ENCODE assay signal across 15 mouse cellular contexts in the genomic region with DNA sequence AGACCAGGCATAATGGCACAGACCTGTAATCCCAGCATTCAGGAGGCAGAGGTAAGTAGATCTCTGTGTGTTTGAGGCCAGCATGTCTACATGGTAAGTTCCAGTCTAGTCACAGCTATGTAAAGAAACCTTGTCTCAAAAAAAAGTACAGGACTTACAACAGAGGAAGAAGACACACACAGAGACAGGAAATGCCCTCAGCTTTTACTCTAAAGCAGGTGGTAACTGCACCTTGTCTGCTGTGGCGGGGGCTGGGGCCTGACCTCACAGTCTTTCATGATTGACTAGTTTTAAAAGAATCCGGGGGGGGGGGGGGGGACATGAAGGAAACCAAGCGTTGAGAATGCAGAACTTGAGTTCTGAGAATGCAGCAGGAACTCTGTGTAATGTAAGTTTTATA. TPM values are rescaled to one million over a fixed set of nuclear protein-coding genes. Genes with fewer than 3 reads are reported as not detected.
DNase-seq lines count a peak whose midpoint lies in the region; ATAC-seq and TF ChIP-seq lines count a peak whose summit lies in the region.
"Had no signal": no experiment of that assay in that cellular context is flagged by ENCODE, and none has a peak within 500 bp of the region (broad histone marks: within the 10 kb centered on the region; RNA-seq: fewer than 3 reads in every experiment).

No protein-coding gene starts in this region.

- no peak for TF ChIP-seq CTCF in hindbrain, postnatal 0 days (IDR thresholded peaks at IDR 0.05; ENCODE audit: low read depth)

- H3K9me3 ChIP-seq in hindbrain, postnatal 0 days (ENCODE audit: low read length): no peaks in the 10 kb centered on the region
- H3K9me3 ChIP-seq: hindbrain, embryonic 15.5 days; liver, embryonic 13.5 days; neural tube, embryonic 12.5 days had no signal

- 31% methylated on average over 3 of the region's 3 CpGs for WGBS in hindbrain, postnatal 0 days

- no peak overlapping the region for H3K4me2 ChIP-seq in hindbrain, postnatal 0 days (ENCODE audit: low read depth, low read length)
- H3K4me2 ChIP-seq: heart, embryonic 11.5 days; hindbrain, embryonic 15.5 days; liver, embryonic 13.5 days; neural tube, embryonic 12.5 days had no signal

- peak; percentile 78 for ATAC-seq in inflammation-experienced regulatory T-cells, adult 6 months
- ATAC-seq in hindbrain, postnatal 0 days: no peak

- no peaks in the 10 kb centered on the region for H3K36me3 ChIP-seq in hindbrain, postnatal 0 days (ENCODE audit: insufficient read depth, low read length)
- H3K36me3 ChIP-seq: hindbrain, embryonic 15.5 days; liver, embryonic 13.5 days; neural tube, embryonic 12.5 days had no signal

- H3K27me3 ChIP-seq in hindbrain, postnatal 0 days (ENCODE audit: insufficient read depth, low read length): no peaks in the 10 kb centered on the region
- H3K27me3 ChIP-seq: hindbrain, embryonic 15.5 days; liver, embryonic 13.5 days; megakaryocyte, embryonic 14.5 days; neural tube, embryonic 12.5 days had no signal

- no peak overlapping the region for H3K9ac ChIP-seq in hindbrain, postnatal 0 days (replicated peaks; ENCODE audit: low read length)
- H3K9ac ChIP-seq: hindbrain, embryonic 15.5 days; liver, embryonic 13.5 days; neural tube, embryonic 12.5 days had no signal

- peak; percentile 43 for DNase-seq in lung, postnatal 25 days (ENCODE audit: low spot score)
- no peak for DNase-seq in lung, adult 18-20 months
- DNase-seq in natural killer cell, adult 2 months (ENCODE audit: low spot score in 2 of 2): peak; percentile 50 to 75
- peak; percentile 79 for DNase-seq in thymus, postnatal 25 days
- DNase-seq in gastrocnemius, adult 18-20 months (ENCODE audit: low spot score): no peak
- DNase-seq in left cerebral cortex, postnatal 4 days: no peak
- DNase-seq in hindbrain, postnatal 0 days (ENCODE audit: low spot score): no peak
- DNase-seq: cerebellum, postnatal 36 days; liver, embryonic 13.5 days; right cerebral cortex, postnatal 14 days had no signal

- H3K4me1 ChIP-seq in hindbrain, postnatal 0 days (ENCODE audit: insufficient read depth, low read length): no peaks in the 10 kb centered on the region
- H3K4me1 ChIP-seq: hindbrain, embryonic 15.5 days; neural tube, embryonic 12.5 days had no signal

- no peak overlapping the region for H3K27ac ChIP-seq in hindbrain, postnatal 0 days
- H3K27ac ChIP-seq: hindbrain, embryonic 15.5 days; liver, embryonic 13.5 days; neural tube, embryonic 12.5 days had no signal

- intact Hi-C loops in left cerebral cortex, postnatal 4 days (cut with DNase I): no loop called here

- H3K4me3 ChIP-seq in hindbrain, postnatal 0 days (ENCODE audit: low read length): no peak overlapping the region
- H3K4me3 ChIP-seq: hindbrain, embryonic 15.5 days; liver, embryonic 13.5 days; neural tube, embryonic 12.5 days had no signal

RNA-seq across cellular contexts. Expression of gene Mfsd2a, which starts 27.1 kb away (rescaled TPM):
- polyA plus RNA-seq in inflammation-experienced regulatory T-cells, adult 6 months (2017; shearing (Covaris generic)): 1 to 10 TPM in 2 of 3 experiments, under 1 TPM in 1; 0.68 to 1.5 (median 1.3) TPM
- under 1 TPM; 0.39 to 0.81 TPM for total RNA-seq in gastrocnemius, adult 18-20 months (2021)
- 10 to 100 TPM; 35.4 TPM for total RNA-seq in left cerebral cortex, postnatal 4 days (2021)
- total RNA-seq in hindbrain, postnatal 0 days (2014; rRNA removed): 63.6 and 68.0 TPM in 2 replicates
- polyA plus RNA-seq in hindbrain, postnatal 0 days (2015; fragmentation: Nextera tagmentation; extraction: Ambion mirVana): 34.9 and 42.6 TPM in 2 replicates

RNA-seq across cellular contexts. Expression of gene Cap1, which starts 48.0 kb away (rescaled TPM):
- 100 to 1,000 TPM; 303 to 446 (median 377) TPM for polyA plus RNA-seq in inflammation-experienced regulatory T-cells, adult 6 months (2017; shearing (Covaris generic))
- 10 to 100 TPM; 16.7 to 25.5 TPM for total RNA-seq in gastrocnemius, adult 18-20 months (2021)
- 100 to 1,000 TPM; 174 to 186 TPM for total RNA-seq in left cerebral cortex, postnatal 4 days (2021)
- 133 and 141 TPM in 2 replicates for total RNA-seq in hindbrain, postnatal 0 days (2014; rRNA removed)
- polyA plus RNA-seq in hindbrain, postnatal 0 days (2015; fragmentation: Nextera tagmentation; extraction: Ambion mirVana): 59.9 and 60.1 TPM in 2 replicates

Comparison
In these comparisons a context has a peak if more than half of its experiments do, and no peak if none do; other contexts are left out.
1. DNase-seq: peak in lung, postnatal 25 days (single experiment), natural killer cell, adult 2 months (2 of 2) and thymus, postnatal 25 days (single experiment); none in lung, adult 18-20 months (0 of 2), gastrocnemius, adult 18-20 months (single experiment), left cerebral cortex, postnatal 4 days (single experiment) and hindbrain, postnatal 0 days (single experiment).
2. RNA of gene Mfsd2a, which starts 27.1 kb away (total RNA-seq): 63.6 to 68.0 TPM in hindbrain, postnatal 0 days and 35.4 TPM in left cerebral cortex, postnatal 4 days; 0.39 to 0.81 TPM in gastrocnemius, adult 18-20 months; every median in the first group is over 10 times any median in the second.